ENCODE assay signal across 8 mouse cellular contexts in the genomic region with DNA sequence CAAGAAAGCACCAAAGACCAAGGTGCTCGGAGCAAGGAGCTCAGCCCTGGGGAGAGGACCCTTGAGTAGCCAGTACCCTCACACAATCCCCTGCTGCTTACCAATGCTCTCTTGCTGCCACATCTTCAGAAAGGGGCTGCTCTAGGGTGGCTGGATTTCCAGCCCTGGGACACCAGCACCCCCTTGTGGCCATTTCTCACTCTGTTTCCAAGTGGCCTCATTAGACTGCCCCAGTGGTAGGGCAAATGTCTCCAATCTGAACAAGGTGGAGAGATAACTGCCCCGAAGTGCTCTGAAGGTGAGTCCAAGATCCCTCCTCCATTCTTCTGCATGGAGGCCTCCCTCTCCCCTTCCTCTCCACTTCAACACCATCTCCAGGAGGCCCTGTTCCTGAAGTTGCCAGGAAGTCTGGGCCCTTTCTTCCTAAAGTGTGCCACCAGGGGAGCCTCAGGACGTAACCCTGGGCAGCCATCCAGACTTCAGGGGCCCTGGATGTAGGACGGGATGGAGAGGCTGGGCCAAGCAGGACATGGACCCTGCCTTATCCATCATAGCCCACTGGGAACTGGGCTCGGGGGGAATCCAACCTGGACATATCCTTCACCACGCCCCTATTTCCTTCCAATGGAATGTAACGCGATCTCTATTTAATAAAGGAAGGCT. TPM values are rescaled to one million over a fixed set of nuclear protein-coding genes. Genes with fewer than 3 reads are reported as not detected.
A peak's percentile ranks its signal among the peaks of the same experiment; 100 is the strongest.
DNase-seq lines count a peak whose midpoint lies in the region; ATAC-seq and TF ChIP-seq lines count a peak whose summit lies in the region.

No protein-coding gene starts in this region.

- ATAC-seq in G1E (ENCODE audit: extremely low read depth, insufficient number of reproducible peaks, low FRiP score, poor library complexity, severe bottlenecking) = no peak
- 0 out of 2 replicates have a peak, but pooled peaks have one; percentile 26 for ATAC-seq in cerebellum, adult (ENCODE audit: insufficient number of reproducible peaks, low FRiP score, low TSS enrichment)
- ATAC-seq in forebrain, embryonic 13.5 days = peak; percentile 82
- peak; percentile 51 for ATAC-seq in lung, postnatal 0 days

- no peaks in the 10 kb centered on the region for H3K9me3 ChIP-seq in G1E (replicated peaks)
- no peaks in the 10 kb centered on the region for H3K9me3 ChIP-seq in forebrain, embryonic 13.5 days (replicated peaks)
- H3K9me3 ChIP-seq in lung, postnatal 0 days (ENCODE audit: low read length) = no peaks in the 10 kb centered on the region

- no peak for TF ChIP-seq EP300 in lung, postnatal 0 days (IDR thresholded peaks at IDR 0.05)

- H3K4me1 ChIP-seq in G1E (ENCODE audit: insufficient read depth, low read depth, low read length) = peaks cover 46% of the 10 kb centered on the region
- peaks cover 7% of the 10 kb centered on the region for H3K4me1 ChIP-seq in forebrain, embryonic 13.5 days
- peaks cover 8% of the 10 kb centered on the region; the same call in 1 of the 2 replicates for H3K4me1 ChIP-seq in lung, postnatal 0 days (ENCODE audit: insufficient read depth, low read depth, low read length)

- 49% methylated on average over 8 of the region's 8 CpGs for WGBS in forebrain, embryonic 13.5 days
- WGBS in lung, postnatal 0 days = 38% methylated on average over 8 of the region's 8 CpGs

- H3K27ac ChIP-seq in forebrain, embryonic 13.5 days = no peak overlapping the region
- no peak overlapping the region for H3K27ac ChIP-seq in lung, postnatal 0 days (ENCODE audit: low read length)

- H3K4me2 ChIP-seq in forebrain, embryonic 13.5 days = no peak overlapping the region
- no peak overlapping the region for H3K4me2 ChIP-seq in lung, postnatal 0 days (replicated peaks; ENCODE audit: low read depth, low read length)

- DNase-seq in G1E (ENCODE audit: low spot score) = peak; percentile 70
- DNase-seq in heart, postnatal 4 days = peak; percentile 93
- DNase-seq in layer of hippocampus, postnatal 10 days (ENCODE audit: low spot score in 2 of 2) = peak; percentile 88 to 89
- peak; percentile 85 for DNase-seq in lung, postnatal 0 days (ENCODE audit: low spot score)
- peak; percentile 91 for DNase-seq in retina, embryonic 14.5 days (ENCODE audit: low spot score)
- DNase-seq in thymus, postnatal 25 days = peak; percentile 82

- TF ChIP-seq CTCF in G1E (IDR thresholded peaks at IDR 0.05; ENCODE audit: low read depth, low read length) = peak; percentile 86
- TF ChIP-seq CTCF in lung, postnatal 0 days (IDR thresholded peaks at IDR 0.05) = peak; percentile 96

- no peak overlapping the region for H3K9ac ChIP-seq in forebrain, embryonic 13.5 days
- H3K9ac ChIP-seq in lung, postnatal 0 days (replicated peaks; ENCODE audit: low read depth) = no peak overlapping the region

- H3K4me3 ChIP-seq in G1E (ENCODE audit: low read depth, low read length) = no peak overlapping the region
- H3K4me3 ChIP-seq in forebrain, embryonic 13.5 days = no peak overlapping the region
- no peak overlapping the region for H3K4me3 ChIP-seq in lung, postnatal 0 days (ENCODE audit: low read depth, low read length)

- peaks cover 37% of the 10 kb centered on the region for H3K36me3 ChIP-seq in G1E (replicated peaks)
- no peaks in the 10 kb centered on the region for H3K36me3 ChIP-seq in forebrain, embryonic 13.5 days (ENCODE audit: poor library complexity, severe bottlenecking)
- H3K36me3 ChIP-seq in lung, postnatal 0 days (ENCODE audit: insufficient read depth, low read length) = no peaks in the 10 kb centered on the region

- no peaks in the 10 kb centered on the region for H3K27me3 ChIP-seq in G1E (ENCODE audit: insufficient read depth, low read length)
- H3K27me3 ChIP-seq in forebrain, embryonic 13.5 days = 0 out of 2 replicates have a peak, but pooled peaks cover 3% of the 10 kb centered on the region
- no peaks in the 10 kb centered on the region for H3K27me3 ChIP-seq in lung, postnatal 0 days (replicated peaks; ENCODE audit: insufficient read depth, low read length)

RNA-seq across cellular contexts. Expression of gene Fads3, which starts 6.5 kb away (rescaled TPM):
- total RNA-seq in G1E (2014; fragmentation: Nextera tagmentation) = 32.8 and 41.8 TPM in 2 replicates
- total RNA-seq in G1E (2017) = 17.0 and 20.1 TPM in 2 replicates
- 46.6 and 48.8 TPM in 2 replicates for polyA plus RNA-seq in G1E (2012)
- 5.8 TPM in 2 replicates for polyA plus RNA-seq in forebrain, embryonic 13.5 days (2015; fragmentation: Nextera tagmentation; extraction: Ambion mirVana)
- 10 to 100 TPM; 55.6 to 55.7 TPM for total RNA-seq in heart, postnatal 4 days (2021)
- total RNA-seq in layer of hippocampus, postnatal 10 days (2021) = 10 to 100 TPM; 49.1 to 54.6 TPM
- polyA plus RNA-seq in lung, postnatal 0 days (2015; fragmentation: Nextera tagmentation; extraction: Ambion mirVana) = 79.6 and 96.1 TPM in 2 replicates

RNA-seq across cellular contexts. Expression of gene Rab3il1, which starts 33.4 kb away (rescaled TPM):
- total RNA-seq in G1E (2014; fragmentation: Nextera tagmentation) (4.7 and 25.4 TPM in 2 replicates), G1E (2017) (2.7 and 3.1 TPM in 2 replicates)
- 4.0 and 4.2 TPM in 2 replicates for polyA plus RNA-seq in G1E (2012)
- 14.4 and 15.2 TPM in 2 replicates for polyA plus RNA-seq in forebrain, embryonic 13.5 days (2015; fragmentation: Nextera tagmentation; extraction: Ambion mirVana)
- 10 to 100 TPM; 12.2 to 12.5 TPM for total RNA-seq in heart, postnatal 4 days (2021)
- total RNA-seq in layer of hippocampus, postnatal 10 days (2021) = 10 to 100 TPM; 13.9 to 14.5 TPM
- polyA plus RNA-seq in lung, postnatal 0 days (2015; fragmentation: Nextera tagmentation; extraction: Ambion mirVana) = 23.8 and 25.9 TPM in 2 replicates

RNA-seq across cellular contexts. Expression of gene Best1, which starts 33.5 kb away (rescaled TPM):
- total RNA-seq in G1E (2014; fragmentation: Nextera tagmentation) (not detected in 2 replicates), G1E (2017) (0.22 TPM in 1 of 2 replicates, not detected in the other)
- polyA plus RNA-seq in G1E (2012) = 0.03 TPM in 1 of 2 replicates, not detected in the other
- polyA plus RNA-seq in forebrain, embryonic 13.5 days (2015; fragmentation: Nextera tagmentation; extraction: Ambion mirVana) = 0.76 and 1.2 TPM in 2 replicates
- total RNA-seq in heart, postnatal 4 days (2021) = not detected
- 1 to 10 TPM; 1.9 to 3.0 TPM for total RNA-seq in layer of hippocampus, postnatal 10 days (2021)
- polyA plus RNA-seq in lung, postnatal 0 days (2015; fragmentation: Nextera tagmentation; extraction: Ambion mirVana) = 2.0 and 2.3 TPM in 2 replicates

RNA-seq across cellular contexts. Expression of gene Fth1, which starts 54.5 kb away (rescaled TPM):
- 2,660 and 2,681 TPM in 2 replicates for total RNA-seq in G1E (2014; fragmentation: Nextera tagmentation)
- 936 and 1,016 TPM in 2 replicates for total RNA-seq in G1E (2017)
- polyA plus RNA-seq in G1E (2012) = 28,412 and 34,236 TPM in 2 replicates
- 1,364 and 1,444 TPM in 2 replicates for polyA plus RNA-seq in forebrain, embryonic 13.5 days (2015; fragmentation: Nextera tagmentation; extraction: Ambion mirVana)
- total RNA-seq in heart, postnatal 4 days (2021) = 1,000 to 10,000 TPM; 1,376 to 1,487 TPM
- 1,000 to 10,000 TPM; 2,066 to 2,109 TPM for total RNA-seq in layer of hippocampus, postnatal 10 days (2021)
- 3,752 and 3,783 TPM in 2 replicates for polyA plus RNA-seq in lung, postnatal 0 days (2015; fragmentation: Nextera tagmentation; extraction: Ambion mirVana)
